Mouse (Mus musculus) ES-Bruce4 (cell line): ENCODE results near the gene Ctc1. TPM values are rescaled to one million over a fixed set of nuclear protein-coding genes. Genes with fewer than 3 reads are reported as not detected.
"Not testable (repeated sequence)": the region's sequence is repeated elsewhere in the genome, so short reads cannot be mapped to it uniquely, and the experiment has no call there.

Source experiments
- H3K27ac ChIP-seq: 2 replicates; pipeline ENCODE4 v1.5.1; 2012; ENCODE audit warnings: low read length, inconsistent platforms; ENCODE audit not compliant: insufficient read depth
- H3K27me3 ChIP-seq: 2 replicates; pipeline ENCODE4 v1.6.1; 2012; ENCODE audit warnings: mild to moderate bottlenecking, low read length, inconsistent platforms; ENCODE audit not compliant: control insufficient read depth, poor library complexity, insufficient read depth, severe bottlenecking
- H3K36me3 ChIP-seq: 2 replicates; pipeline ENCODE4 v1.6.1; 2012; ENCODE audit warnings: inconsistent platforms, mild to moderate bottlenecking, low read length, moderate library complexity; ENCODE audit not compliant: control insufficient read depth, poor library complexity, insufficient read depth, severe bottlenecking
- H3K4me1 ChIP-seq: one replicate; pipeline ENCODE4 v1.8.1; 2011; ENCODE audit warnings: low read length; ENCODE audit not compliant: control insufficient read depth, insufficient read depth
- H3K4me3 ChIP-seq: 2 replicates; pipeline ENCODE4 v1.5.1; 2011; ENCODE audit warnings: low read depth, mild to moderate bottlenecking, low read length
- H3K9ac ChIP-seq: 2 replicates; pipeline ENCODE4 v1.6.1; 2012; ENCODE audit warnings: low read depth, mild to moderate bottlenecking, inconsistent platforms; ENCODE audit not compliant: poor library complexity, severe bottlenecking
- H3K9me3 ChIP-seq: replicated peaks from 2 replicates; pipeline ENCODE4 v1.6.1; 2012; ENCODE audit warnings: mild to moderate bottlenecking, low read length, inconsistent platforms; ENCODE audit not compliant: control insufficient read depth, poor library complexity, insufficient read depth, severe bottlenecking
- CTCF ChIP-seq: IDR thresholded peaks from one replicate; pipeline ENCODE4 v1.8.1; 2011; ENCODE audit warnings: low read depth, low read length
- EP300 ChIP-seq: IDR thresholded peaks from 2 replicates; pipeline ENCODE4 v1.6.1; 2011; ENCODE audit warnings: low read depth, low read length; ENCODE audit not compliant: insufficient read depth
- POLR2A ChIP-seq: IDR thresholded peaks from one replicate; pipeline ENCODE4 v1.8.1; 2011; ENCODE audit warnings: low read length; ENCODE audit not compliant: insufficient read depth
- polyA plus RNA-seq: library from polyadenylated mRNA; stranded (reverse); fragments of >200 nt; gene quantifications from 2 replicates; pipeline ENCODE4 v1.2.4, GENCODE M21; 2011; ENCODE audit warnings: low read depth; ENCODE audit not compliant: missing spikeins, insufficient read depth, insufficient read length

Ctc1 gene
- polyA plus RNA-seq, 1 experiment: 164 TPM

DNA sequence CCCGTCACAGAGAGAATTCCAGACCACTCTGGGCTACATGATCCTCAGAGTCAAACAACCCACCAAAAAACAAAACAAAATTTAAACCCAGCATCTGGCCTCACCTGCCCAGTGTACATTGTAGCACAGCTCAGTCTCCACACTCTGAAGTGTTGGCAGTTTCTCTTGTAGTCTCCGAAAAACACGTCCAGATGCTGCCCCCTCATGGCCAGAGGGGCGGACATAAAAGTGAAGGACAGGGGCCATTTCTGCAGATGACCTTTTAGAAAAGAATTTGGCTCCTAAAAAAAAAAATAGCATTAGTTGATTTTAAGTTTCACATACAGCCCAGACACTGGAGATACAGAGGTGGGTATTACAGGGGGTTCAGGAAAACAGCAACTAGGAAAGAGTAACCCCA, 12.1 kb upstream of the Ctc1 start:
- Histone ChIP-seq H3K4me1 (no peaks in the 10 kb centered on the region), H3K4me3 (no peak overlapping the region), H3K27ac (no peak overlapping the region), H3K9me3 (no peaks in the 10 kb centered on the region), H3K27me3 (no peaks in the 10 kb centered on the region), H3K9ac (no peak overlapping the region), H3K36me3 (peaks cover 78% of the 10 kb centered on the region)
- TF ChIP-seq POLR2A (no peak), CTCF (peak; percentile 37)

DNA sequence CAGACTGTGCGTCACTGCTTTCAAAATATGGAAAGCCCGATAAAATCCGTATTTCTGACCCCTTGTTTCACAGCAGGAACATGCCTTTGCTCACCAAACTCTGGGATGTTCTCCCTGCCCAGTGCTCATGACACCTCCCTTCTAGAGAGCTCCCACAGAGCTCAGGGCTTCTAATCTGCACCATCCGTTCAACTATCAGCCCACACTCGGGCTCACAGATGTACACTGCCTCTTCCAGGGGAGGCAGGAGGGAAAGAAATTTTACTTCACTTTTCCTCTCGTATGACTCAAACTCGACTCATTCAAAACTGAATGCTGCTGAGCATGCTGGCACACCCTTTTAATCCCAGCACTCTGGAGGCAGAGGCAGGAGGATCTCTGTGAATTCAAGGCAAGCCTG, 10.5 kb upstream of the Ctc1 start:
- no peak overlapping the region for H3K9ac ChIP-seq

DNA sequence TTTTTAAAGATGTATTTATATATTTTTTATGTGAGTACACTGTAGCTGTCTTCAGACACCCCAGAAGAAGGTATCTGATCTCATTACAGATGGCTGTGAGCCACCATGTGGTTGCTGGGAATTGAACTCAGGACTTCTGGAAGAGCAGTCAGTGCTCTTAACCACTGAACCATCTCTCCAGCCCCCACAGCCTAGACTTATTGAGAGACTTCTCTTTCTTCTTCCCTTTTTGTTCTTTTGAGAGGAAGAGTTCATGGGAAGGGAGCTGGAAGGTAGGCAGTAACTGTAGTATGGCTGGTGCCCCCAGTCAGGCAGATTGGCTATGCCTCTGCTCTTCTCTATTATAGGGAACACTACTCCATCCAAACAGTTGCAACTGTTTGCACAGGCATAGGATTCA, 9.1 kb upstream of the Ctc1 start:
- H3K27ac ChIP-seq, H3K4me1 ChIP-seq, H3K4me3 ChIP-seq, H3K9me3 ChIP-seq, H3K27me3 ChIP-seq: not testable (repeated sequence)
- peaks cover 48% of the 10 kb centered on the region for H3K36me3 ChIP-seq
- 0 out of 2 replicates have a peak overlapping the region, but pooled peaks have one; percentile 81 for H3K9ac ChIP-seq

More for the DNA sequence above, 10.5 kb upstream of the Ctc1 start:
- Histone ChIP-seq H3K4me3 (no peak overlapping the region), H3K36me3 (peaks cover 62% of the 10 kb centered on the region), H3K27me3 (no peaks in the 10 kb centered on the region), H3K27ac (no peak overlapping the region), H3K4me1 (no peaks in the 10 kb centered on the region), H3K9me3 (no peaks in the 10 kb centered on the region)
- TF ChIP-seq POLR2A: no peak
- no peak for TF ChIP-seq CTCF
- no peak for TF ChIP-seq EP300

DNA sequence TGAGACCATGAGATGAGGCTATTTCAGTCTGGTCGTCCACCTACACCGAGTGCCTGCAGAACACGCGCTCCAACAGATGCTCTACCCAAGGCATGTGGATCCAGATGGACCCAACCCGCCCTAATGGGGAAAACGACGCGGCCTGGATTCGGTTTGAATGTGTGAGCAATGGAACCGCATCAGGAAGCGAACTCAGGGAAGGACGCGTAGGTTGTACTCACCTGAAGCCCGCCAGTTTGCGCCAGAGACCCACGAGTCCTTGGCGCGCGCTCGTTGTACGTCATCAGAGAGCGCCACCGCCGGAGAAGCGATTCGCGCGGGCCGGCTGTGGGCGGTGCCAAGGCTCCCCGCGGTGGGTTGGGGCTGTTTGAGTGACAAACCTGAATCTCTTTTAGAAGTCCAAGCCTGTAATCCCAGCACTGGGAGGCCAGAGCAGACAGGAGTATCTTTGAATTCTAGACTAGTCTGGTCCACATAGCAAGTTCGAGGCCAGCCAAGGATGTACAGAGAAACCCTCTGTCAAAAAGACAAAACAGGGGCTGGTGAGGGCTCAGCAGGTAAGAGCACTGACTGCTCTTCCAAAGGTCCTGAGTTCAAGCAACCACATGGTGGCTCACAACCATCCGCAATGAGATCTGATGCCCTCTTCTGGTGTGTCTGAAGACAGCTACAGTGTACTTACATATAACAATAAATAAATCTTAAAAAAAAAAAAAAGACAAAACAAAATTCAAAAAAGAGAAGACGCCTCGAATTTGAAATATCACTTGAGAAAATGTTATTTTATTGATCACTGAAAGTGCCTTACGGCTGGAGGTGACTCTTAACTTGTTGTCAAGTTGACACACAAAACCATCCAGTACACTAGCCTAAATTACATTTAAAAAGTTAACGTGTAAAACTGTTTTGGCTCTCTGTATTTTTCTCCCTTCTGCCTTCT, 7.3 kb upstream of the Ctc1 start, which contains the start of gene Pfas:
TSS of gene Pfas (minus strand) at position 279 of the 940 bp plus-strand sequence.
- TF ChIP-seq EP300: no peak
- TF ChIP-seq POLR2A: peak; percentile 29
- H3K9ac ChIP-seq: peak within 1 kb of the TSS; percentile 81
- H3K27me3 ChIP-seq: no peaks in the 10 kb centered on the region
- peak within 1 kb of the TSS; percentile 99 for H3K4me3 ChIP-seq
- H3K36me3 ChIP-seq: peaks cover 31% of the 10 kb centered on the region
- no peaks in the 10 kb centered on the region for H3K9me3 ChIP-seq
- no peaks in the 10 kb centered on the region for H3K4me1 ChIP-seq
- peak within 1 kb of the TSS; percentile 86 for H3K27ac ChIP-seq

DNA sequence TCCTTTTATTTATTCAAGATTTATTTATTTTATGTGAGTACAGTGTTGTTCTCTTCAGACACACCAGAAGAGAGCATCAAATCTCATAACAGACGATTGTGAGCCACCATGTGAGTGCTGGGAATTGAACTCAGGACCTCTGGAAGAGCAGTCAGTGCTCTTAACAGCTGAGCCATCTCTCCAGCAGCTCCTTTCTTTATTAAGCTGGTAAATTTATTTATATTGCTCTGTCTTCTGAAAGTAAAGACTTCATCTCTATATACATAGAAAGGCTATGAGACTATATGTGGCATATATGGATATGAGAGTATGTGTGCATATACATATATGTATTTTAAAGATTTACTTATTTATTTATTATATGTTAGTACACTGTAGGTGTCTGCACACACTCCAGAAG, 6.2 kb upstream of the Ctc1 start:
- H3K9ac ChIP-seq: 0 out of 2 replicates have a peak overlapping the region, but pooled peaks have one; percentile 27
- peaks cover 23% of the 10 kb centered on the region for H3K36me3 ChIP-seq
- H3K27me3 ChIP-seq: no peaks in the 10 kb centered on the region
- no peak for TF ChIP-seq CTCF
- no peak for TF ChIP-seq POLR2A
- no peak for TF ChIP-seq EP300
- H3K4me3 ChIP-seq: no peak overlapping the region
- H3K27ac ChIP-seq: peak overlapping the region; percentile 51; the same call in 1 of the 2 replicates
- no peaks in the 10 kb centered on the region for H3K9me3 ChIP-seq
- H3K4me1 ChIP-seq: no peaks in the 10 kb centered on the region

DNA sequence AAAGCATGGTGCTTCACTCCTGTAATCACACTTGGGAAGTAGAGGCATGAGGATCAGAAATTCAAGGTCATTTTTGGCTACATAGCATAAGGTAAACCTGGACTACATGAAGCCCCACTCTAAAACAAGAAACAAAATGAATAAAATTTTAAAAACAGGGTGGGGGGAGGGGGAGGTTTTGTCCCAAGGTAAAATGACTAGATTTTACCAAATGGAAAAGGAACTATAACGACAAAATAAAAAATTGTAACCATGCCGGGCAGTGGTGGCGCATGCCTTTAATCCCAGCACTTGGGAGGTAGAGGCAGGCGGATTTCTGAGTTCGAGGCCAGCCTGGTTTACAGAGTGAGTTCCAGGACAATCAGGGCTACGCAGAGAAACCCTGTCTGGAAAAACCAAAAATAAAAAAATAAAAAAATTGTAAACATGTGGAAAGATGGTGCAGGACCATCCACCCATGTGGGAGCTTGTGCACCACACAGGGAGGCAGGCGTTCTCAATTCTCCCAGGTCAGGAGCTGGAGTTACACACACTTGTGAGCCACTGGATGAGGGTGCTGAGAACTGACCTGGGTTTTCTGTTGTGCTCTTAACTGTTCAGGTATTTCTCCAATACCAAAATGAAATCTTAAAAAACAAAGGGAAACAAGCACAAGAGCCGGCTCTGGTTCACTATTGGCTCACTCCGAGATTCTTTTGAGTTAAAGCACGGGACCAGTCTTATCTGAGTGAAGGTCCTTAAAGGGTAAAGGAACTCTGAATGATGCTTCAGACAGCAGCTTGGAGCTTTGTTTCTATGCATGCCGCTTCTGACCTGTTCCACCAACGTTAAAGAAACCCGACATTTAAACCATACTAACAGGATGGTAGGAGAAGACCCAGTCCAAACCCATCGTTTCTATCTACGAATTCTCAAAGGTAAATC, 5.0 kb upstream of the Ctc1 start:
- TF ChIP-seq EP300: no peak
- H3K4me3 ChIP-seq: no peak overlapping the region; the same call in 1 of the 2 replicates
- no peaks in the 10 kb centered on the region for H3K27me3 ChIP-seq
- no peaks in the 10 kb centered on the region for H3K4me1 ChIP-seq
- H3K9me3 ChIP-seq: no peaks in the 10 kb centered on the region
- H3K9ac ChIP-seq: peak overlapping the region; percentile 89
- peak overlapping the region; percentile 30; the same call in 1 of the 2 replicates for H3K27ac ChIP-seq
- peaks cover 13% of the 10 kb centered on the region for H3K36me3 ChIP-seq

DNA sequence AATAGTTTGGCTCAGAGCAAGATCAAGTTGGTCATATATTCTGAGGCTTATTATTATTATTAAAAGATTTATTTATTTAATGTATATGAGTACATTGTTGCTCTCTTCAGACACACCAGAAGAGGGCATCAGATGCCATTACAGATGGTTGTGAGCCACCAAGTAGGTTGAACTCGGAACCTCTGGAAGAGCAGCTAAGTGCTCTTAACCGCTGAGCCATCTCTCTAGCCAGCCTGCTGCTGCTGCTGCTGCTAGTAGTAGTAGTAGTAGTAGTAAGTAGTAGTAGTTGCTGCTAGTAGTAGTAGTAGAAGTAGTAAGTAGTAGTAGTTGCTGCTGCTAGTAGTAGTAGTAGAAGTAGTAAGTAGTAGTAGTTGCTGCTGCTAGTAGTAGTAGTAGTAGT, 4.3 kb upstream of the Ctc1 start:
- H3K4me1 ChIP-seq, H3K9me3 ChIP-seq, H3K36me3 ChIP-seq, H3K27ac ChIP-seq, H3K27me3 ChIP-seq: not testable (repeated sequence)
- H3K4me3 ChIP-seq: peak overlapping the region; percentile 46
- peak overlapping the region; percentile 89 for H3K9ac ChIP-seq
